Comparison of ENCODE assay signal across 24 mouse cellular contexts in the genomic region with DNA sequence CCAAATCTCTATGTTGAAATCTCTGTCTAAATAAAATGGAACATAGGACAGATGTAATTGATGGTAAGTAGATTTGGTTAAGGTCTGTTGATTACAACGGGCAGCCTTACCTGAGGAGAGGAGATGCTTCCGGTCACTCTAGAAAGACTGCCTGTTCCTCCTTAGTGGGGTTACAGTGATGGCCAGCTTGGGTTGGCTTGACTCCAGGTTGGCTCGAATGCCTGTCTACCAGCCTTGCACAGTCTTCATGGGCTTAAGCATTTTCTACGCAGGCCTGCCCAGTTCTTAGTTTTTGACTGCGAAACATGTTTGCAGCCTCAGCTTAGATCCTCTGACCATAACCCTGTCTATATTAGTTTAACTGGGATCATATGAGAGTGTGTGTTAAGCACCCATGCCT. TPM values are rescaled to one million over a fixed set of nuclear protein-coding genes. Genes with fewer than 3 reads are reported as not detected.
A peak's percentile ranks its signal among the peaks of the same experiment; 100 is the strongest.
DNase-seq lines count a peak whose midpoint lies in the region; ATAC-seq and TF ChIP-seq lines count a peak whose summit lies in the region.
"Had no signal": no experiment of that assay in that cellular context is flagged by ENCODE, and none has a peak within 500 bp of the region (broad histone marks: within the 10 kb centered on the region; RNA-seq: fewer than 3 reads in every experiment).

No protein-coding gene starts in this region.

- ATAC-seq in forebrain, embryonic 13.5 days, result 0 out of 2 replicates have a peak, but pooled peaks have one; percentile 27
- ATAC-seq in forebrain, embryonic 12.5 days (ENCODE audit: low FRiP score), result no peak
- ATAC-seq in midbrain, embryonic 15.5 days (replicated peaks), result no peak; the same call in 1 of the 2 replicates
- no peak for ATAC-seq in midbrain, postnatal 0 days (ENCODE audit: low FRiP score)
- ATAC-seq: activated CD4-positive, CD25-positive, alpha-beta regulatory T cell, adult 4 months; forebrain, embryonic 15.5 days; hindbrain, postnatal 0 days; Patski had no signal

- H3K4me1 ChIP-seq in forebrain, embryonic 13.5 days, result peaks cover 9% of the 10 kb centered on the region; the same call in 1 of the 2 replicates
- H3K4me1 ChIP-seq in forebrain, embryonic 12.5 days, result peaks cover 7% of the 10 kb centered on the region; the same call in 1 of the 2 replicates
- 0 out of 2 replicates have a peak, but pooled peaks cover 3% of the 10 kb centered on the region for H3K4me1 ChIP-seq in midbrain, embryonic 15.5 days
- 0 out of 2 replicates have a peak, but pooled peaks cover 4% of the 10 kb centered on the region for H3K4me1 ChIP-seq in midbrain, postnatal 0 days (ENCODE audit: insufficient read depth, low read length)

- TF ChIP-seq CTCF in midbrain, postnatal 0 days (IDR thresholded peaks at IDR 0.05), result no peak

- H3K27me3 ChIP-seq in forebrain, embryonic 13.5 days, result no peaks in the 10 kb centered on the region
- no peaks in the 10 kb centered on the region for H3K27me3 ChIP-seq in forebrain, embryonic 12.5 days
- H3K27me3 ChIP-seq in midbrain, embryonic 15.5 days (replicated peaks), result no peaks in the 10 kb centered on the region; the same call in 1 of the 2 replicates
- no peaks in the 10 kb centered on the region for H3K27me3 ChIP-seq in midbrain, postnatal 0 days (ENCODE audit: insufficient read depth, low read length)
- H3K27me3 ChIP-seq: CH12.LX; forebrain, embryonic 15.5 days; hindbrain, embryonic 13.5 days had no signal

- H3K9me3 ChIP-seq in forebrain, embryonic 13.5 days (replicated peaks), result no peaks in the 10 kb centered on the region
- no peaks in the 10 kb centered on the region for H3K9me3 ChIP-seq in forebrain, embryonic 12.5 days
- no peaks in the 10 kb centered on the region for H3K9me3 ChIP-seq in midbrain, embryonic 15.5 days
- H3K9me3 ChIP-seq in midbrain, postnatal 0 days (ENCODE audit: low read length), result no peaks in the 10 kb centered on the region
- H3K9me3 ChIP-seq: embryonic facial prominence, embryonic 10.5 days; forebrain, embryonic 15.5 days; heart, embryonic 10.5 days; hindbrain, embryonic 13.5 days had no signal

- 95% methylated on average over 5 of the region's 5 CpGs for WGBS in forebrain, embryonic 13.5 days
- 95% methylated on average over 5 of the region's 5 CpGs for WGBS in forebrain, embryonic 12.5 days
- 94% methylated on average over 5 of the region's 5 CpGs for WGBS in midbrain, embryonic 15.5 days
- 82% methylated on average over 5 of the region's 5 CpGs for whole genome bisulfite sequencing in midbrain, postnatal 0 days

- H3K9ac ChIP-seq in forebrain, embryonic 13.5 days, result no peak overlapping the region
- no peak overlapping the region for H3K9ac ChIP-seq in forebrain, embryonic 12.5 days
- no peak overlapping the region for H3K9ac ChIP-seq in midbrain, embryonic 15.5 days
- no peak overlapping the region for H3K9ac ChIP-seq in midbrain, postnatal 0 days (replicated peaks; ENCODE audit: low read length, poor library complexity, severe bottlenecking)
- H3K9ac ChIP-seq: forebrain, embryonic 15.5 days; hindbrain, embryonic 13.5 days had no signal

- no peaks in the 10 kb centered on the region for H3K36me3 ChIP-seq in forebrain, embryonic 13.5 days (ENCODE audit: poor library complexity, severe bottlenecking)
- no peaks in the 10 kb centered on the region for H3K36me3 ChIP-seq in forebrain, embryonic 12.5 days (replicated peaks)
- no peaks in the 10 kb centered on the region for H3K36me3 ChIP-seq in midbrain, embryonic 15.5 days (replicated peaks)
- H3K36me3 ChIP-seq in midbrain, postnatal 0 days (ENCODE audit: insufficient read depth, low read length), result no peaks in the 10 kb centered on the region
- H3K36me3 ChIP-seq: embryonic facial prominence, embryonic 10.5 days; forebrain, embryonic 15.5 days; heart, embryonic 10.5 days; hindbrain, embryonic 13.5 days had no signal

- no peak overlapping the region for H3K27ac ChIP-seq in forebrain, embryonic 13.5 days
- no peak overlapping the region for H3K27ac ChIP-seq in forebrain, embryonic 12.5 days
- H3K27ac ChIP-seq in midbrain, embryonic 15.5 days, result peak overlapping the region; percentile 46; the same call in 1 of the 2 replicates
- no peak overlapping the region for H3K27ac ChIP-seq in midbrain, postnatal 0 days (ENCODE audit: low read depth, low read length)
- H3K27ac ChIP-seq: embryonic facial prominence, embryonic 10.5 days; forebrain, embryonic 15.5 days; heart, embryonic 10.5 days; hindbrain, embryonic 13.5 days; hindbrain, postnatal 0 days had no signal

- no peak overlapping the region for H3K4me2 ChIP-seq in forebrain, embryonic 13.5 days
- H3K4me2 ChIP-seq in forebrain, embryonic 12.5 days, result no peak overlapping the region
- no peak overlapping the region for H3K4me2 ChIP-seq in midbrain, embryonic 15.5 days
- H3K4me2 ChIP-seq in midbrain, postnatal 0 days (ENCODE audit: low read depth, low read length, poor library complexity, severe bottlenecking), result no peak overlapping the region
- H3K4me2 ChIP-seq: forebrain, embryonic 15.5 days; hindbrain, embryonic 13.5 days had no signal

- peak; percentile 33 to 42 for DNase-seq in cerebellum, adult 18-20 months
- no peak for DNase-seq in cerebellum, adult 11 months
- DNase-seq in midbrain, postnatal 0 days (ENCODE audit: low spot score), result no peak
- DNase-seq in thymus, postnatal 36 days, result no peak
- DNase-seq: gastrocnemius, postnatal 36 days; heart, adult 11 months; heart, postnatal 10 days; kidney, adult 11 months had no signal

- no peak overlapping the region for H3K4me3 ChIP-seq in forebrain, embryonic 13.5 days
- H3K4me3 ChIP-seq in forebrain, embryonic 12.5 days (replicated peaks), result no peak overlapping the region
- H3K4me3 ChIP-seq in midbrain, embryonic 15.5 days, result no peak overlapping the region
- H3K4me3 ChIP-seq in midbrain, postnatal 0 days (ENCODE audit: low read depth, low read length), result no peak overlapping the region
- H3K4me3 ChIP-seq: embryonic facial prominence, embryonic 10.5 days; forebrain, embryonic 15.5 days; heart, embryonic 10.5 days; hindbrain, embryonic 13.5 days had no signal

RNA-seq across cellular contexts. Expression of a gene that starts 13.5 kb away (rescaled TPM):
- polyA plus RNA-seq in forebrain, embryonic 13.5 days (2015; fragmentation: Nextera tagmentation; extraction: Ambion mirVana), result 0.08 and 0.10 TPM in 2 replicates
- polyA plus RNA-seq in forebrain, embryonic 12.5 days (2016; fragmentation: Nextera tagmentation; extraction: Ambion mirVana), result not detected in 2 replicates
- polyA plus RNA-seq in midbrain, embryonic 15.5 days (2015; fragmentation: Nextera tagmentation; extraction: Ambion mirVana), result 0.08 and 0.14 TPM in 2 replicates
- total RNA-seq in midbrain, postnatal 0 days (2014; rRNA removed), result 0.24 TPM in 1 of 2 replicates, not detected in the other
- 0.11 and 0.52 TPM in 2 replicates for polyA plus RNA-seq in midbrain, postnatal 0 days (2015; fragmentation: Nextera tagmentation; extraction: Ambion mirVana)
- total RNA-seq: adrenal gland, adult 18-20 months; adrenal gland, postnatal 36 days; CH12.LX; gastrocnemius, adult 8-10 months; gastrocnemius, postnatal 36 days; hematopoietic stem cell, adult 5-6 weeks; hindbrain, postnatal 0 days had no signal
- polyA plus RNA-seq: activated CD4-positive, CD25-positive, alpha-beta regulatory T cell, adult 4 months; embryonic facial prominence, embryonic 10.5 days; forebrain, embryonic 15.5 days; heart, embryonic 10.5 days; hindbrain, embryonic 13.5 days; intestine, embryonic 14.5 days; Patski had no signal

Comparison
In these comparisons a context has a peak if more than half of its experiments do, and no peak if none do; other contexts are left out.
1. DNase-seq: peak in cerebellum, adult 18-20 months (2 of 2); none in cerebellum, adult 11 months (single experiment), midbrain, postnatal 0 days (single experiment) and thymus, postnatal 36 days (0 of 2).